8 mouse cellular contexts compared by ENCODE assay signal in genomic region chr14:55114759-55115701, GRCm38 (mm10). TPM values are rescaled to one million over a fixed set of nuclear protein-coding genes. Genes with fewer than 3 reads are reported as not detected.
DNase-seq lines count a peak whose midpoint lies in the region; ATAC-seq lines count a peak whose summit lies in the region.

No protein-coding gene starts in this region.

- H3K9me3 ChIP-seq in embryonic facial prominence, embryonic 12.5 days, result no peaks in the 10 kb centered on the region

- H3K36me3 ChIP-seq in embryonic facial prominence, embryonic 12.5 days, result no peaks in the 10 kb centered on the region

- peaks cover 25% of the 10 kb centered on the region for H3K4me1 ChIP-seq in embryonic facial prominence, embryonic 12.5 days

- peak overlapping the region; percentile 67 for H3K9ac ChIP-seq in embryonic facial prominence, embryonic 12.5 days

- peak overlapping the region; percentile 100 for H3K4me2 ChIP-seq in embryonic facial prominence, embryonic 12.5 days (replicated peaks)

- peak; percentile 23 for ATAC-seq in cerebellum, adult (ENCODE audit: insufficient number of reproducible peaks, low FRiP score, low TSS enrichment)
- ATAC-seq in embryonic facial prominence, embryonic 12.5 days (ENCODE audit: insufficient number of reproducible peaks, insufficient read depth, low FRiP score, low TSS enrichment), result peak; percentile 36

- peaks cover 66% of the 10 kb centered on the region for H3K27me3 ChIP-seq in embryonic facial prominence, embryonic 12.5 days

- DNase-seq in cerebellum, postnatal 4 days (ENCODE audit: low spot score in 2 of 2), result no peak
- DNase-seq in adrenal gland, postnatal 10 days, result peak; percentile 73
- peak; percentile 53 to 62 for DNase-seq in heart, postnatal 10 days
- DNase-seq in kidney, postnatal 25 days, result peak; percentile 48 to 70
- DNase-seq in lung, postnatal 14 days, result peak; percentile 54
- peak; percentile 79 to 82 for DNase-seq in right cerebral cortex, postnatal 10 days (ENCODE audit: low spot score in 2 of 2)

- H3K27ac ChIP-seq in embryonic facial prominence, embryonic 12.5 days, result no peak overlapping the region

- WGBS in embryonic facial prominence, embryonic 12.5 days, result under 1% methylated on average over 64 of the region's 78 CpGs

- H3K4me3 ChIP-seq in embryonic facial prominence, embryonic 12.5 days, result peak overlapping the region; percentile 65

- intact Hi-C loops in heart, postnatal 10 days (cut with DNase I), result no loop called here

RNA-seq across cellular contexts. Expression of gene Jph4, which starts 1.7 kb away (rescaled TPM):
- 1 to 10 TPM; 4.3 to 7.5 TPM for total RNA-seq in adrenal gland, postnatal 10 days (2021)
- polyA plus RNA-seq in embryonic facial prominence, embryonic 12.5 days (2016; fragmentation: Nextera tagmentation; extraction: Ambion mirVana), result 2.6 and 2.9 TPM in 2 replicates
- total RNA-seq in heart, postnatal 10 days (2021), result under 1 TPM; 0.12 to 0.15 TPM

RNA-seq across cellular contexts. Expression of gene Ap1g2, which starts 8.6 kb away (rescaled TPM):
- 10 to 100 TPM; 20.0 to 31.3 TPM for total RNA-seq in adrenal gland, postnatal 10 days (2021)
- polyA plus RNA-seq in embryonic facial prominence, embryonic 12.5 days (2016; fragmentation: Nextera tagmentation; extraction: Ambion mirVana), result 14.8 and 17.2 TPM in 2 replicates
- 1 to 10 TPM; 5.5 to 5.7 TPM for total RNA-seq in heart, postnatal 10 days (2021)

RNA-seq across cellular contexts. Expression of gene Thtpa, which starts 20.4 kb away (rescaled TPM):
- total RNA-seq in adrenal gland, postnatal 10 days (2021), result 10 to 100 TPM; 13.2 to 17.5 TPM
- 22.2 and 24.2 TPM in 2 replicates for polyA plus RNA-seq in embryonic facial prominence, embryonic 12.5 days (2016; fragmentation: Nextera tagmentation; extraction: Ambion mirVana)
- 10 to 100 TPM; 11.3 to 13.8 TPM for total RNA-seq in heart, postnatal 10 days (2021)

RNA-seq across cellular contexts. Expression of gene Zfhx2, which starts 22.9 kb away (rescaled TPM):
- 1 to 10 TPM; 5.2 to 9.9 TPM for total RNA-seq in adrenal gland, postnatal 10 days (2021)
- polyA plus RNA-seq in embryonic facial prominence, embryonic 12.5 days (2016; fragmentation: Nextera tagmentation; extraction: Ambion mirVana), result 7.9 TPM in 2 replicates
- total RNA-seq in heart, postnatal 10 days (2021), result 1 to 10 TPM; 2.2 to 3.4 TPM

Comparison
In these comparisons a context has a peak if more than half of its experiments do, and no peak if none do; other contexts are left out.
1. DNase-seq: peak in adrenal gland, postnatal 10 days (single experiment), heart, postnatal 10 days (2 of 2), kidney, postnatal 25 days (2 of 2), lung, postnatal 14 days (single experiment) and right cerebral cortex, postnatal 10 days (2 of 2); none in cerebellum, postnatal 4 days (0 of 2).
2. RNA of gene Jph4, which starts 1.7 kb away (total RNA-seq): 4.3 to 7.5 TPM in adrenal gland, postnatal 10 days; 0.12 to 0.15 TPM in heart, postnatal 10 days; every median in the first group is over 4 times any median in the second.